Mouse (Mus musculus) cerebral cortex, adult 2 months (tissue): ENCODE results near the gene Myo18a.

Experiments used
- WGBS: fragments of 180-500 bp; shearing (Covaris S2); methylation state at CpG from one replicate; pipeline ENCODE4 v1.1.7; 2018; 5-methylcytosine and 5-hydroxymethylcytosine counted together

Gene Myo18a

DNA sequence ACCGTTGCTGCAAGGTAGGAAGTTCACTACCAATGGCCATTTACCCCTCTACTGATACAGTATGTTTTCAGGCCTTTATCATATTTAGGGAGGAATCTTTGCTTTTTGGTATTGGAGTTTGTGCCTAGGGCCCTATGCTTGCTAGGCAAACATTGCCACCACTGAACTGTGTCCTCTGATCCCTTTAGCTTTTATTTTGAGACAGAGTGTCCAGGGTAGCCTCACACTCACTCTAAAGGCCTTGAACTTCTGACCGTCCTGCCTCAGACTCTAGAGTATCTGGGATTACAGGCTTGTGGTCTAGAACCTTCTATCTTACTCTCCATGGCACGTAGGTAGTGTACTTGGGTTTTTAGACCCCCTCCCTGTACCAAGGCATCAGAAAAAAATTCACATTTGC is 137.1 kb downstream of the Myo18a start:
- WGBS = 93% methylated on average over 3 of the region's 3 CpGs

DNA sequence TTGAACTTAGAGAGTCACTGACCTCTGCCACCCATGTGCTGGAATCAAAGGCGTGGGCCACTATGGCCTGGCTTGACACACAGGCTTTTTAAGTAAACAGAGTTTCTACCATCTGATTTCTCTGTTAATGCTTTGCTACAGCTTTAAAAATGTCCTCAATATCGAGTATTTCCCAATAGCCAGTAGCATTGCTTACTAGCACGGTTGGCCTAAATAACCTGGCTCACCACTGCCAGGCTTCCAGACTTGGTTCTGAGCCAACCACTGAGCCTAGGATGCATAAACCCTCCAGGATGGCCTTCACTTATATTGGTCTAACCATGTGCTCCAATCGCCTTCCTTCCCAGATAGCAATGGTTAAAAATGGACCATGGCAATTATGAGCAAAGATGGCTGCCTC is 137.7 kb downstream of the Myo18a start:
- WGBS = 89% methylated on average over 4 of the region's 4 CpGs

DNA sequence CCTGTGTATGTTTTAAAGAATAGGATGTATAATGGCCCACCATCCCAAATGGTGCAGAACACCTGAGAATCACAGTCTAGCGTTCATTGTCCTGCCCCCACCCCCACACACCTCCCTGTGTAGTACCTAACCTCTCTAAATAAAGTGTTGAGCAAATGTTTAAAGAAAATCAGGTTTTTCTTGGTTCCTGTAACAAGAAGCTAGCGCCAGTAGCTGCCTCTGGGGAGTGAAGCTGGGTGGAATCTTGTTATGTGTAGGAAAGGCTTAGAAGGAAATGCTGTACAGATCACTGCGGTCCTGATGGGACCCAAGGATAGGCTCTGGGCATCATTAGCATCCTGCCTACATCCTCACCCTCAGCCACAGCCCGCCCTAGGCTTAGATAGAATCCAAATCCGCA is 138.3 kb downstream of the Myo18a start:
- 42% methylated on average over 5 of the region's 5 CpGs for WGBS

GRCm38 (mm10) chr11:77901775-77902355 is 138.8 kb downstream of the Myo18a start:
- WGBS = 40% methylated on average over 8 of the region's 8 CpGs

- WGBS = 42% methylated on average over 3 of the region's 3 CpGs
Observed at GRCm38 (mm10) chr11:77903761-77904160, 140.7 kb downstream of the Myo18a start.

- 71% methylated on average over 1 of the region's 1 CpGs for WGBS
Observed at GRCm38 (mm10) chr11:77904707-77905106, 141.7 kb downstream of the Myo18a start.

DNA sequence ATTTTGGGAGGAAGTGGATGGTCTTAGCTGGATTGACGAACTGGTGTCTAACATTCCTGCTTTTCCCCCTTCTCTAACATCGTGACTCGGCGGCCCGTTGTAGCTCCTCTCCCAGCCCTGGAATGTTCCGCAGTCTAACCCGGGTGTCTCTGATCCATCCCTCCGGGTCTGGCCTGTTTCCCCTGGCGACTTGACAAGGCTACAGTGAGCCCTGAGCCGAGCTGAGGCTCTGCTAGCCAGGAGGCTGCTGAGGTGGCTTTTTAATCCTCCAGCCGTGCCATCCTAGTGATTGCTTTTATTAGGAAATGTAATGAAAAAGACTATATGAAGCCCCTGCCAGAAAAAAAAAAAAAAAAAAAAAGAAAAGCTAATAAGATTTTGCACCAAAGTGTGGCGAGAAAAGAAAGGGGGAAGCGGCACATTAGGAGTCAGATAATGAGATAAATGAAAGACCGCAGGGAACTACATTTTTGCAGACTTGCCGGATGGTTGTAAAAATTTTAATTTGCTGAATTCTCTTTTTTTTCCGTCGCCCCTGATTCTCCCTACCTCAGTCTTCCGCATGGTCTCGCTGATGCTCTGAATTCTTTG is 143.1 kb downstream of the Myo18a start:
- 54% methylated on average over 19 of the region's 19 CpGs for WGBS

DNA sequence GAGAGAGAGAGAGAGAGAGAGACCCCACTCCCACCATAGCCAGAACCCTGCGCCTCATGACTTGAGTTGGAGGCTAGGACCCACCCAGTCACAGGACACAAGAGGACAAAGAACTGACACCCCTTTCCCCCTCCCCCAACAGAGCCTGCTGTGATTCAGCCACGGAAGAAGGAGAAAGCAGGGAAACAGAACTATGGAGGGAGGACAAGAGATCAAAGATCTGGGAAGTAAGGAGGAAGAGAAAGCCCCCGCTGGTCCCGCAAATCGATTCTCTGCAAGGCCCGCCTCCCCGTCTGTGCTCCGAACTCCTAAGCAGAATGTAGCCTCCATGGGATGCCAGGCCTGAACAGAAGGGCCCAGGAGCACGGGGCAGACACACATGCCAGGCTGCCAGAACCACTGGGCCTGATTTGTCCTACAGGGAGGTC is 143.7 kb downstream of the Myo18a start:
- 35% methylated on average over 9 of the region's 9 CpGs for WGBS

GRCm38 (mm10) chr11:77908468-77908867 is 145.4 kb downstream of the Myo18a start:
- WGBS = 79% methylated on average over 4 of the region's 4 CpGs

- 35% methylated on average over 5 of the region's 5 CpGs for WGBS
Observed at GRCm38 (mm10) chr11:77909376-77909775, 146.3 kb downstream of the Myo18a start.

- 48% methylated on average over 6 of the region's 6 CpGs for WGBS
Observed at GRCm38 (mm10) chr11:77909776-77910175, 146.7 kb downstream of the Myo18a start.

DNA sequence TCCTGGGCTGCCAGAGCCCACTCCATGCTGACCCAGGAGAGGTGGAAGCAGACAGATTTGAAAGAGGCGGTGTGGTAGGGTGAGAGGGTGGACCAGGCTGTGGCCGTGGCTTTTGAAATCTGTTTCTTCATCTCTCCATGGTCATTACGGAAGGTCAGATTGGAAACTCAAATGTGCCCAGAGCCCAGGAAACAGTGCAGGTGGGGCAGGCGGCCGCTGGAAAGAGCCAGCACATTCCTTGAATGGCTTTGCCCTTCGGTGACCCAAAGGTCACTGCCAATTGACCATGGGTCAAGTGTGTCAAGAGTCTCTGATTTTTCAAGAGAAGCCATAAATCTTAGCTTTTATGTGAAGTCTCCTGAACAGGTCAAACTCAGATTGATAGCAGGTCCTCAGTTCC is 150.5 kb downstream of the Myo18a start:
- 90% methylated on average over 6 of the region's 6 CpGs for WGBS

GRCm38 (mm10) chr11:77914598-77915260 is 151.7 kb downstream of the Myo18a start:
- WGBS = 28% methylated on average over 32 of the region's 32 CpGs
